Mouse (Mus musculus) forebrain, embryonic 14.5 days (tissue): ENCODE results near the gene Trpm4. TPM values are rescaled to one million over a fixed set of nuclear protein-coding genes. Genes with fewer than 3 reads are reported as not detected.

ENCODE experiments used
- ATAC-seq: fragments of 200-750 bp; cut with Nextera tagmentation; 2 replicates; pipeline ENCODE4 v1.8.0; 2017; ENCODE audit warnings: mild to moderate bottlenecking, moderate library complexity
- DNase-seq: peaks from one replicate; pipeline ENCODE4 v3.0.0-alpha.2; 2015; ENCODE audit warnings: low spot score
- H3K27ac ChIP-seq: fragments of 300-500 bp; sonication (generic); 2 replicates; pipeline ENCODE4 v1.5.1; 2014; ENCODE audit warnings: low read depth, mild to moderate bottlenecking, control low read depth, low read length, moderate library complexity
- H3K27me3 ChIP-seq: fragments of 300-500 bp; sonication (generic); replicated peaks from 2 replicates; pipeline ENCODE4 v1.6.1; 2014; ENCODE audit warnings: low read length, control low read depth, mixed read lengths; ENCODE audit not compliant: control insufficient read depth, insufficient read depth
- H3K36me3 ChIP-seq: fragments of 300-500 bp; sonication (generic); 2 replicates; pipeline ENCODE4 v1.6.1; 2014; ENCODE audit warnings: low read length, control low read depth; ENCODE audit not compliant: control insufficient read depth, insufficient read depth
- H3K4me1 ChIP-seq: fragments of 300-500 bp; sonication (generic); 2 replicates; pipeline ENCODE4 v1.6.1; 2014; ENCODE audit warnings: antibody characterized with exemption, low read length, control low read depth; ENCODE audit not compliant: control insufficient read depth, insufficient read depth
- H3K4me2 ChIP-seq: fragments of 300-500 bp; sonication (generic); 2 replicates; pipeline ENCODE4 v1.6.1; 2014; ENCODE audit warnings: mild to moderate bottlenecking, control low read depth, low read length
- H3K4me3 ChIP-seq: fragments of 300-500 bp; sonication (generic); 2 replicates; pipeline ENCODE4 v1.5.1; 2014; ENCODE audit warnings: low read depth, low read length, control low read depth
- H3K9ac ChIP-seq: fragments of 300-500 bp; sonication (generic); 2 replicates; pipeline ENCODE4 v1.6.1; 2014; ENCODE audit warnings: mild to moderate bottlenecking, low read length, control low read depth, moderate library complexity
- H3K9me3 ChIP-seq: fragments of 300-500 bp; sonication (generic); replicated peaks from 2 replicates; pipeline ENCODE4 v1.6.1; 2016; ENCODE audit warnings: low read length, control low read depth, mixed read lengths; ENCODE audit not compliant: control insufficient read depth
- WGBS: fragments of 180-500 bp; shearing (Covaris S2); extraction: QIAGEN DNeasy Blood & Tissue Kit; methylation state at CpG from one replicate; pipeline ENCODE4 v1.1.7; 2014; 5-methylcytosine and 5-hydroxymethylcytosine counted together
- polyA plus RNA-seq: library from polyadenylated mRNA; unstranded; fragments of >200 nt; fragmentation: Nextera tagmentation; extraction: Ambion mirVana; gene quantifications from 2 replicates; pipeline ENCODE4 v1.2.1, GENCODE M21; 2014

Gene Trpm4
- polyA plus RNA-seq, 1 experiment from 2014 or later: 9.8 TPM

DNA sequence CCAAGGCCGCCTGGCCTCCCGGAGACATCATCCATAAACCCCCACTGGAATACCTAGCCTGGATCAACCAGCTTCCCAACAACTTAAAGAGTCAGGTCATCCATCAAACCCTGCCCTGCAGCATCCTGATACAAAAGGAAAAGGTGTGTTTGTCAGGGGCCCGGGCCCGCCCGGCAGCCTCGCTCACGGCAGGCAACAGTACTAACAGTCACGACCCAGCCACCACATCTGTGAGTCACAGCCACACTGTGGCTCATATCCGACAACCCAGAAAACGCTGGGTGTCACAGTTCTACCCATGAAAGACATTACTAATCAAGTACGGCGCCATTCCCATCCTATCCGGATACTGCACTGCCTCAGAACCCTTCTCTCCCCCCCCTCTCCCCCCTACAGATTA is 47.1 kb downstream of the Trpm4 start:
- Histone ChIP-seq H3K9ac (no peak overlapping the region), H3K27ac (no peak overlapping the region), H3K9me3 (no peaks in the 10 kb centered on the region), H3K4me2 (no peak overlapping the region), H3K4me3 (no peak overlapping the region), H3K36me3 (no peaks in the 10 kb centered on the region), H3K4me1 (no peaks in the 10 kb centered on the region), H3K27me3 (no peaks in the 10 kb centered on the region)
- DNase-seq (no peak), ATAC-seq (no peak)
- 92% methylated on average over 13 of the region's 13 CpGs for WGBS

DNA sequence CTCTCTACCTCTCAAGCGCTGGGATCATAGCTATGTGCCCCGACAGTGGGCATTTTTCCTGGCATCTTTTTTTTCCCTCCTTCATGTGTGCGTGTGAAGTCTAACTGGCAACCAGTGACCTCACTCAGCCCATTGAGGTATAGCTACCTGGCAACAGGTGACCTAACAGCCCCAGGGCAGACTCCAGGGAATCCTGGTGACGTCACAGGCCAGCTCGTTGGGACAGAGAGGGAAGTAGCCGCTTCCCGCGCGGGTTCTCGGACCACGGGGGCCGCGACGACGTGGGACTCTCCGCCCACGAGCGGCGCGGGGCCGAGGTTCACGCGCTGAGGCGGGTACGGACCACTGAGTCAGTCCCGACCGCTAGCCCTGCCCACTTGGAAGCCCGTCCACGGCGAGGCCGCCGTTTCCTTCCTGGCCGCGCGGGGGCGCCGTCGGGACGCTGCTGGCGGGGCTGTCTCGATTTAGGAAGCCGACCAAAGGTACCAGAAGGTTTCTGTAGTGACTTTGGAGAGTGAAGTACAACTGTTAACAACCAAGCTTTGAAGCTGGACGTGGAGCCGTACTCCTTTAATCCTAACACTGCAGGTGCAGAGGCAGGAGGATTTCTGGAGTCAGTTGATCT is 56.3 kb downstream of the Trpm4 start, which contains the start of gene Slc6a21:
Gene Slc6a21, plus strand, starts transcription at position 378 of the 625 bp plus-strand sequence.
- WGBS: 7% methylated on average over 44 of the region's 44 CpGs
- Histone ChIP-seq H3K9ac (peak within 1 kb of the TSS; percentile 33; the same call in 1 of the 2 replicates), H3K9me3 (no peaks in the 10 kb centered on the region), H3K36me3 (no peaks in the 10 kb centered on the region), H3K4me2 (peak within 1 kb of the TSS; percentile 46), H3K4me1 (no peaks in the 10 kb centered on the region; the same call in 1 of the 2 replicates), H3K4me3 (peak within 1 kb of the TSS; percentile 17; the same call in 1 of the 2 replicates), H3K27me3 (0 out of 2 replicates have a peak, but pooled peaks cover 2% of the 10 kb centered on the region), H3K27ac (no peak within 1 kb of the TSS)
- ATAC-seq (no peak), DNase-seq (peak; percentile 25)

DNA sequence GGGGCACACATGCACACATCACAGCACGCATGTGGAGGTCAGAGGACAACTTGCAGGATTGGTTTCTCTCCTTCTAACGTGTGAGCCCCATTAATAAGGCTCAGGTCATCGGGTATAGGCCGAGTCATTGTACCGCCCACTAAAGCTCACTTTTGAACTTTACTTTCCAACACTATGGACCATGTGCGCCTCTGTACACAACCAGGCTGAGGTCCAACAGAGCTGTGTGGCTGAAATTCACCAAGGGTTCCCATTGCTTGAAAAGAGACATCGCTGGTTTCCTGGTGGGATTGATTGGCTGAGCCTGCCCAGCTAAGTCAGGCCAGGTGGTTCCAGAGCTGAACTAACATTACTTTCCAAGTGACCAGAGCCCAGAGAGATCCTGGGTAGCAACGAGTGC is 59.9 kb downstream of the Trpm4 start:
- 87% methylated on average over 8 of the region's 8 CpGs for WGBS
- H3K4me2 ChIP-seq: no peak overlapping the region
- DNase-seq (no peak), ATAC-seq (no peak)
- H3K9ac ChIP-seq: no peak overlapping the region
- no peaks in the 10 kb centered on the region; the same call in 1 of the 2 replicates for H3K4me1 ChIP-seq
- 0 out of 2 replicates have a peak, but pooled peaks cover 2% of the 10 kb centered on the region for H3K27me3 ChIP-seq
- H3K36me3 ChIP-seq: no peaks in the 10 kb centered on the region
- H3K4me3 ChIP-seq: no peak overlapping the region
- peak overlapping the region; percentile 63; the same call in 1 of the 2 replicates for H3K27ac ChIP-seq
- H3K9me3 ChIP-seq: no peaks in the 10 kb centered on the region

DNA sequence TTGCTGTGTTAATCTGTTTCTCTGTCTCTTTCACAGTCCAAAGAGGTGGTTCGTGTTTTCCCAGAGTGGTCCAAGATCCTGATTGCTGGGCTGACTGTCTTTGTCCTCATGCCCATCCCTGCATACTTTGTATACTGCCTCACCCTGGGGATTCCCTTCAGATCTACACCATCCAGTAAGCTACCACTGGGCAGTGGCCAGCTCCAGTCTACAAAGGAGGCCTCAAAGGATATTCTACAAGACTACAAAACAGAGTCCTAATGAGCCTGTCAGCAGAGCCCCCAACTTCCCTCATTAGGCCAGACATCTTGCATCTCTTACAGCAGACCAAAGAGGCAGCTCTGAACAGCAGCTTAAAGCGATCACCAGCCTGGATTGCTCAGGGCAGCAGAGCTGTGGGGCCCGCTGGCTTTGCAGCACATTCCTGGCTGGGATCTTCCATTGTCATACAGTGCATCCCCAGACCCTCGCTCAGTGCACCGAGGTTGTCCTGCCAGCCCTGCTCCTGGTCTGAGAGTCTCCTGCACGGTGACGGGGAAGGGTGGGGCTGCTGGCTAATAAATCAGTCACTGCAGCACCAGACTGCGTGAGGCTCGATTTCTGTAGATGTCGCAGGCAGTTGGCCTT is 60.7 kb downstream of the Trpm4 start:
- no peak overlapping the region for H3K4me3 ChIP-seq
- ATAC-seq: peak; percentile 63
- no peaks in the 10 kb centered on the region; the same call in 1 of the 2 replicates for H3K4me1 ChIP-seq
- no peak overlapping the region for H3K4me2 ChIP-seq
- DNase-seq: peak; percentile 59
- no peaks in the 10 kb centered on the region for H3K36me3 ChIP-seq
- H3K27me3 ChIP-seq: 0 out of 2 replicates have a peak, but pooled peaks cover 2% of the 10 kb centered on the region
- whole genome bisulfite sequencing: 31% methylated on average over 10 of the region's 10 CpGs
- H3K9ac ChIP-seq: no peak overlapping the region
- H3K9me3 ChIP-seq: no peaks in the 10 kb centered on the region
- H3K27ac ChIP-seq: peak overlapping the region; percentile 63; the same call in 1 of the 2 replicates

DNA sequence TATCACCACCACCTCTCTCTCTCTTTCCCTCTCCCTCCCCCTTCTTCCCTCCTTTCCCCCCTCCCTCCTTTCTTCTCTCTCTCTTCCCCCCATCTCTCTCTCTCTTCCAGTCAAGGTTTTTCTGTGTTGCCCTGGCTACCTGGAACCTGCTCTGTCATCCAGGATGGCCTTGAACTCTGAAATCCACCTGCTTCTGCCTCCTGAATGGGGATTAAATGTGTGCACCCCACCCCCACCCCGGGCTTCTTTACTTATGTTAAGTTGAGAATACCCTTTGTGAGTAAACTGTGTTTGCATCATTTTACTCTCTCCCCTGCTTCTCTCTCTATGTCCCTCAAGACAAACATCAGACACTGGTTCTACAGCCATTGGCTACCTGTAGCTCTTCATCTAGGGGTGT is 68.1 kb downstream of the Trpm4 start:
- H3K36me3 ChIP-seq: no peaks in the 10 kb centered on the region
- H3K27me3 ChIP-seq: no peaks in the 10 kb centered on the region; the same call in 1 of the 2 replicates
- no peak overlapping the region for H3K4me3 ChIP-seq
- ATAC-seq: no peak
- no peaks in the 10 kb centered on the region for H3K4me1 ChIP-seq
- no peak overlapping the region for H3K4me2 ChIP-seq
- H3K9me3 ChIP-seq: no peaks in the 10 kb centered on the region
- DNase-seq: no peak
- no peak overlapping the region for H3K27ac ChIP-seq
- WGBS: 90% methylated on average over 1 of the region's 1 CpGs
- H3K9ac ChIP-seq: no peak overlapping the region

DNA sequence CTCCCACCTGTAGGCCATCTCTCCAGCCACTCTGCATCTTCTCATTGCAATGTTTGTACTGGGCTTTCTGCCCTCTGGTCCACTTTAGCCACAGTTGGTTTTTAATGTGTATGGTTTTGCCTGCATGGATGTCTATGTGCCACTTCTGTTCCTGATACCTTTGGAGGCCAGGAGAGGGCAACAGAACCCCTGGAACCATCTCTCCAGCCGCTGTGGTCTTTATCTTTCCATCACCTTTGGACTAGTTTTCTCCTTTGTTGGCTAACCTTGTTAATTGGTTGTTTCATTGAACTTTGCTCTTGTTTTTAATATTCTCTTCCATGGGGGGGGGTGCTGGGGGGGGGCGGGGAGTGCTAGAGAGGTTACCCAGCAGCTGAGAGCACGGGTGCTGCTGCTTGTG is 69.2 kb downstream of the Trpm4 start:
- Histone ChIP-seq H3K4me2 (no peak overlapping the region), H3K27me3 (no peaks in the 10 kb centered on the region; the same call in 1 of the 2 replicates), H3K4me3 (no peak overlapping the region), H3K36me3 (no peaks in the 10 kb centered on the region), H3K27ac (no peak overlapping the region), H3K9ac (no peak overlapping the region), H3K4me1 (no peaks in the 10 kb centered on the region), H3K9me3 (no peaks in the 10 kb centered on the region)
- WGBS: 76% methylated on average over 3 of the region's 3 CpGs
- DNase-seq: no peak
- ATAC-seq: no peak

DNA sequence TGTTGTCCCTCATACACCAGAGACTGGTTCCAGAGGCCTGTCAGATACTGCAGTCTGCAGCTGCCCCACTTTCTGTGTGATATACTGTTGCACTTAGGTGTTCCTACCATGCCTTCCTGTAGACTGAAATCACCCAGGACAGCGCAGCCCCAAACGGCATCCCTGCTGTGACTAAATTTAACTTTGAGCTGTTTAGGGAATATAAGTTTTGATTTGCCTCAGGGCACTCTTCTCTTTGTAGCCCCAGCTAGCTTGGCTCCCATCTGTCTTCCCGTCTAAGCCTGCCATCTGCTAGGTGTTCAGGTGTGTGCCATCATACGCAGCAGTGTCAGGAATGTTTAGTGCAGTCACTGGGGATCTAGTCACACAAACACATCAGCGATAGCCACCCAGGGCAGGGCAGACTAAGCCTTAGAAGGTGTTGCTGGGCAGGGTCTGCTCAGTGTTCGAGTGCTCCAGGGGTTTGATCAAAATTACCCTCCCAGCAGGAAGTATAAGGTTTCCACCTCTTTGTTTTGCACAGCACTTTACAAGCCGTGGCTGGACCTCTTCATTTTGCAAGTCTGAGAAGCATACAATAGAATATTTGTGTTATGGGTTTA is 70.5 kb downstream of the Trpm4 start:
- Histone ChIP-seq H3K4me3 (no peak overlapping the region), H3K36me3 (no peaks in the 10 kb centered on the region), H3K4me2 (no peak overlapping the region), H3K27ac (no peak overlapping the region), H3K27me3 (no peaks in the 10 kb centered on the region; the same call in 1 of the 2 replicates), H3K9me3 (no peaks in the 10 kb centered on the region), H3K4me1 (no peaks in the 10 kb centered on the region), H3K9ac (no peak overlapping the region)
- ATAC-seq (no peak), DNase-seq (no peak)
- 68% methylated on average over 7 of the region's 7 CpGs for WGBS

DNA sequence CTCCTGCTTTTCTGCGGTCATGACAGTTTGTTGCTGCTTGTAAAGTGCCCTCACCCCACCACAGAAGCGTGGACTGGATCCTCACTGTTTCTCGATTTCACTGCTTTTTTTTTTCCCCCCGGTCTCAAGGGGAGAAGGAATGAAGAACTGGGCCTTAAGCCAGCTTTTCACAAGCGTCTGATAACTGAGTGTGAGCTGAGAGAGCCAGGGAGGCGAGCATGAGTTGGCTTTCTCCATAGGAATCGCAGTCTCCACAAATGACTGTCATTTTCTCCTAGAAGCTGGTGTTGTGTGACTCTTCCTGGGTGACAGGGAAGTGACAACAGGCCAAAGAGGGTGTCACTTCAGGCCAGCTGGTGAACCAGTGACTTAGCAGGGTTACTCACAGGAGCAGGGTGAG is 71.3 kb downstream of the Trpm4 start:
- 59% methylated on average over 7 of the region's 7 CpGs for WGBS

DNA sequence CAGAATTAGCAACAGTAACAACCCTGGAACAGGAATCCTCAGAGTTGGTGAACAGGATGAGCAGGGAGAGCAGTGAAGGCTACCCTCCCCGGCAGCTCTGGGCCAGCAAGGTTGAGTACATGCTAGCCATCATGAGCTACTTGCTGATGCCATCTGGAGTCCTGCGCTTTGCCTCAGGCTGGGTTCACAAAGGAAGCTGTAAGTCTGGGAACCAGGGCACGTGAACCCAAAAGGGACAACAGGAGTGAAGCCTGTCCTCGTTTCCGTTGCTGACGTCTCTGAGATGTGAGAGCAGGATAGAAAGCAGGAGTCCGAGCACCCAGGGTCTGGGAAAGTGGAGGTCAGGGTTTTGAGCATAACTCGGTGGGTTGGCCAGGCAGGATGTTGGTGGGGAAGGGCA is 74.3 kb downstream of the Trpm4 start:
- Histone ChIP-seq H3K36me3 (no peaks in the 10 kb centered on the region), H3K4me3 (no peak overlapping the region), H3K9me3 (no peaks in the 10 kb centered on the region), H3K4me2 (no peak overlapping the region), H3K27ac (no peak overlapping the region), H3K27me3 (no peaks in the 10 kb centered on the region), H3K9ac (no peak overlapping the region), H3K4me1 (no peaks in the 10 kb centered on the region)
- WGBS: 85% methylated on average over 8 of the region's 8 CpGs
- no peak for ATAC-seq
- no peak for DNase-seq

More for the DNA sequence above, 71.3 kb downstream of the Trpm4 start:
- Histone ChIP-seq H3K4me3 (no peak overlapping the region), H3K9ac (no peak overlapping the region), H3K27me3 (no peaks in the 10 kb centered on the region), H3K9me3 (no peaks in the 10 kb centered on the region), H3K27ac (no peak overlapping the region), H3K36me3 (no peaks in the 10 kb centered on the region), H3K4me2 (no peak overlapping the region), H3K4me1 (no peaks in the 10 kb centered on the region)
- ATAC-seq (no peak), DNase-seq (peak; percentile 55)
